Mouse (Mus musculus) naive thymus-derived CD4-positive, alpha-beta T cell, adult 2 months (primary cell): Measurements from ENCODE around the gene Atp7b.

Experiments
- DNase-seq: peaks from one replicate; pipeline ENCODE4 v3.0.0-alpha.2; 2011; ENCODE audit warnings: low read depth

Atp7b gene

GRCm38 (mm10) chr8:22025241-22025640 is 34.9 kb downstream of the Atp7b start:
- no peak for DNase-seq

GRCm38 (mm10) chr8:22022244-22022643 is 37.9 kb downstream of the Atp7b start:
- no peak for DNase-seq

GRCm38 (mm10) chr8:22019498-22019897 is 40.6 kb downstream of the Atp7b start:
- DNase-seq, result no peak

- no peak for DNase-seq
Measured at GRCm38 (mm10) chr8:22017731-22018130, 42.4 kb downstream of the Atp7b start.

GRCm38 (mm10) chr8:22013034-22013707 is 46.9 kb downstream of the Atp7b start:
- DNase-seq, result no peak

GRCm38 (mm10) chr8:22009403-22009802 is 50.7 kb downstream of the Atp7b start:
- DNase-seq, result no peak

- no peak for DNase-seq
Measured at GRCm38 (mm10) chr8:22006423-22006822, 53.7 kb downstream of the Atp7b start.

- no peak for DNase-seq
Measured at GRCm38 (mm10) chr8:22004750-22005522, 55.2 kb downstream of the Atp7b start.

GRCm38 (mm10) chr8:21995181-21995580 is 64.9 kb downstream of the Atp7b start:
- no peak for DNase-seq

- peak; percentile 15 for DNase-seq
Measured at GRCm38 (mm10) chr8:21992184-21992583, 67.9 kb downstream of the Atp7b start.

- DNase-seq, result no peak
Measured at GRCm38 (mm10) chr8:21981664-21982337, 78.3 kb downstream of the Atp7b start.

- no peak for DNase-seq
Measured at GRCm38 (mm10) chr8:21978193-21978592, 81.9 kb downstream of the Atp7b start.

GRCm38 (mm10) chr8:21969475-21969874 is 90.6 kb downstream of the Atp7b start, which contains the start of gene Ccdc70:
Ccdc70 (plus strand) TSS chr8:21969775.
- DNase-seq, result no peak

GRCm38 (mm10) chr8:21966646-21967045 is 93.5 kb downstream of the Atp7b start:
- no peak for DNase-seq

GRCm38 (mm10) chr8:21958414-21958813 is 101.7 kb downstream of the Atp7b start, which contains the start of gene Fam90a1a:
Fam90a1a (plus strand) TSS chr8:21958714.
- DNase-seq, result no peak

- no peak for DNase-seq
Measured at GRCm38 (mm10) chr8:21956336-21956735, 103.8 kb downstream of the Atp7b start.

GRCm38 (mm10) chr8:21955321-21955720 is 104.8 kb downstream of the Atp7b start:
- peak; percentile 5 for DNase-seq

GRCm38 (mm10) chr8:21947311-21948017 is 112.6 kb downstream of the Atp7b start:
- DNase-seq, result no peak

GRCm38 (mm10) chr8:21946462-21946861 is 113.6 kb downstream of the Atp7b start, which contains the start of gene Defb13:
Defb13 (plus strand) TSS chr8:21946762.
- DNase-seq, result no peak
